Mouse (Mus musculus): ENCODE measurements at regions not wholly inside any gene's neighbourhood (a gene's known extent, or its start where the extent isn't known, plus 50 kb on each side); places are given as distances from the start of the nearest gene placed in this dataset.

- TF ChIP-seq CTCF (IDR thresholded peaks at IDR 0.05; ENCODE audit: borderline replicate concordance, extremely low read depth, insufficient read depth, insufficient read length) (no peak), POLR2A (IDR thresholded peaks at IDR 0.05; ENCODE audit: borderline replicate concordance, extremely low read depth, insufficient read depth, insufficient read length, poor library complexity, severe bottlenecking) (no peak)
Observed at GRCm38 (mm10) chr13:115316681-115317080, 214.9 kb upstream of the Itga1 start.

Measured in brain, embryonic 14.5 days (tissue).